Mouse (Mus musculus) embryonic facial prominence, embryonic 14.5 days (tissue): ENCODE measurements around the gene Iqgap1. TPM values are rescaled to one million over a fixed set of nuclear protein-coding genes. Genes with fewer than 3 reads are reported as not detected.

ENCODE experiments used
- ATAC-seq: fragments of 200-750 bp; cut with Nextera tagmentation; 2 replicates; pipeline ENCODE4 v1.8.0; 2017; ENCODE audit warnings: low read depth, moderate number of reproducible peaks, moderate TSS enrichment
- DNase-seq: peaks from one replicate; pipeline ENCODE4 v3.0.0-alpha.2; 2015; ENCODE audit warnings: low spot score
- H3K27ac ChIP-seq: fragments of 300-500 bp; sonication (generic); replicated peaks from 2 replicates; pipeline ENCODE4 v1.5.1; 2014; ENCODE audit warnings: low read depth, mild to moderate bottlenecking, low read length, moderate library complexity
- H3K27me3 ChIP-seq: fragments of 300-500 bp; sonication (generic); replicated peaks from 2 replicates; pipeline ENCODE4 v1.6.1; 2014; ENCODE audit warnings: low read length; ENCODE audit not compliant: control insufficient read depth, insufficient read depth
- H3K36me3 ChIP-seq: fragments of 300-500 bp; sonication (generic); 2 replicates; pipeline ENCODE4 v1.6.1; 2014; ENCODE audit warnings: low read length, mixed read lengths; ENCODE audit not compliant: control insufficient read depth, insufficient read depth
- H3K4me1 ChIP-seq: fragments of 300-500 bp; sonication (generic); 2 replicates; pipeline ENCODE4 v1.6.1; 2014; ENCODE audit warnings: antibody characterized with exemption, low read length; ENCODE audit not compliant: control insufficient read depth, insufficient read depth
- H3K4me2 ChIP-seq: fragments of 300-500 bp; sonication (generic); 2 replicates; pipeline ENCODE4 v1.6.1; 2014; ENCODE audit warnings: low read depth, mild to moderate bottlenecking, low read length, moderate library complexity, mixed read lengths
- H3K4me3 ChIP-seq: fragments of 300-500 bp; sonication (generic); 2 replicates; pipeline ENCODE4 v1.5.1; 2014; ENCODE audit warnings: low read depth, mild to moderate bottlenecking, low read length
- H3K9ac ChIP-seq: fragments of 300-500 bp; sonication (generic); 2 replicates; pipeline ENCODE4 v1.6.1; 2014; ENCODE audit warnings: low read depth, mild to moderate bottlenecking, low read length, moderate library complexity, mixed read lengths
- H3K9me3 ChIP-seq: fragments of 300-500 bp; sonication (generic); 2 replicates; pipeline ENCODE4 v1.6.1; 2016; ENCODE audit warnings: low read length; ENCODE audit not compliant: control insufficient read depth
- WGBS: fragments of 180-500 bp; shearing (Covaris S2); extraction: QIAGEN DNeasy Blood & Tissue Kit; methylation state at CpG from one replicate; pipeline ENCODE4 v1.1.7; 2014; 5-methylcytosine and 5-hydroxymethylcytosine counted together
- polyA plus RNA-seq: library from polyadenylated mRNA; unstranded; fragments of >200 nt; fragmentation: Nextera tagmentation; extraction: Ambion mirVana; gene quantifications from 2 replicates; pipeline ENCODE4 v1.2.1, GENCODE M21; 2014

Iqgap1 gene
- polyA plus RNA-seq, 1 experiment from 2014 or later: 68.6 TPM

- no peaks in the 10 kb centered on the region for H3K4me1 ChIP-seq
- ATAC-seq: no peak
- H3K9ac ChIP-seq: no peak overlapping the region
- 61% methylated on average over 4 of the region's 4 CpGs for WGBS
- H3K27ac ChIP-seq: no peak overlapping the region
- no peak for DNase-seq
- H3K27me3 ChIP-seq: no peaks in the 10 kb centered on the region
- H3K4me2 ChIP-seq: no peak overlapping the region
- H3K36me3 ChIP-seq: no peaks in the 10 kb centered on the region
- no peak overlapping the region for H3K4me3 ChIP-seq
- no peaks in the 10 kb centered on the region for H3K9me3 ChIP-seq
These were observed 128.9 kb downstream of the Iqgap1 start for GRCm38 (mm10) chr7:80696903-80697302.

GRCm38 (mm10) chr7:80696334-80696733 lies 129.4 kb downstream of the Iqgap1 start:
- no peaks in the 10 kb centered on the region for H3K9me3 ChIP-seq

GRCm38 (mm10) chr7:80692472-80692871 lies 133.3 kb downstream of the Iqgap1 start:
- Histone ChIP-seq H3K27me3 (no peaks in the 10 kb centered on the region), H3K4me1 (peaks cover 9% of the 10 kb centered on the region), H3K27ac (no peak overlapping the region), H3K9ac (no peak overlapping the region), H3K4me2 (no peak overlapping the region), H3K4me3 (no peak overlapping the region), H3K36me3 (no peaks in the 10 kb centered on the region), H3K9me3 (no peaks in the 10 kb centered on the region)
- 90% methylated on average over 9 of the region's 9 CpGs for WGBS
- ATAC-seq (no peak), DNase-seq (no peak)

More at GRCm38 (mm10) chr7:80696334-80696733, 129.4 kb downstream of the Iqgap1 start:
- no peak for ATAC-seq
- Histone ChIP-seq H3K27me3 (no peaks in the 10 kb centered on the region), H3K4me2 (no peak overlapping the region), H3K4me3 (no peak overlapping the region), H3K9ac (no peak overlapping the region), H3K27ac (no peak overlapping the region), H3K36me3 (no peaks in the 10 kb centered on the region), H3K4me1 (no peaks in the 10 kb centered on the region)
- 40% methylated on average over 1 of the region's 1 CpGs for WGBS
- DNase-seq: no peak

GRCm38 (mm10) chr7:80691131-80691530 lies 134.6 kb downstream of the Iqgap1 start:
- DNase-seq (peak; percentile 12), ATAC-seq (no peak)
- Histone ChIP-seq H3K27ac (no peak overlapping the region), H3K36me3 (no peaks in the 10 kb centered on the region), H3K4me3 (no peak overlapping the region), H3K9me3 (no peaks in the 10 kb centered on the region), H3K4me2 (no peak overlapping the region), H3K4me1 (peaks cover 15% of the 10 kb centered on the region), H3K9ac (no peak overlapping the region), H3K27me3 (no peaks in the 10 kb centered on the region)
- WGBS: 55% methylated on average over 6 of the region's 6 CpGs

- 21% methylated on average over 10 of the region's 10 CpGs for WGBS
- H3K27ac ChIP-seq: peak overlapping the region; percentile 96
- H3K9ac ChIP-seq: peak overlapping the region; percentile 96
- H3K27me3 ChIP-seq: no peaks in the 10 kb centered on the region
- H3K4me3 ChIP-seq: peak overlapping the region; percentile 82
- no peaks in the 10 kb centered on the region for H3K9me3 ChIP-seq
- ATAC-seq (no peak), DNase-seq (no peak)
- H3K4me2 ChIP-seq: peak overlapping the region; percentile 67
- peaks cover 15% of the 10 kb centered on the region for H3K4me1 ChIP-seq
- H3K36me3 ChIP-seq: no peaks in the 10 kb centered on the region
These were observed 136.6 kb downstream of the Iqgap1 start for GRCm38 (mm10) chr7:80689221-80689591.

- Histone ChIP-seq H3K4me1 (peaks cover 15% of the 10 kb centered on the region), H3K27me3 (no peaks in the 10 kb centered on the region), H3K4me3 (peak within 1 kb of the TSS; percentile 82), H3K27ac (peak within 1 kb of the TSS; percentile 96), H3K9ac (peak within 1 kb of the TSS; percentile 96), H3K36me3 (no peaks in the 10 kb centered on the region), H3K9me3 (no peaks in the 10 kb centered on the region), H3K4me2 (peak within 1 kb of the TSS; percentile 67)
- WGBS: 0% methylated on average over 22 of the region's 83 CpGs
- DNase-seq: peak; percentile 73
- ATAC-seq: peak; percentile 92
These were observed 137.1 kb downstream of the Iqgap1 start, which contains the start of gene Crtc3 for GRCm38 (mm10) chr7:80688556-80689220. Gene Crtc3 (minus strand): TSS chr7:80688877.

GRCm38 (mm10) chr7:80687721-80688555 lies 137.8 kb downstream of the Iqgap1 start:
- peak; percentile 48 for ATAC-seq
- WGBS: 2% methylated on average over 26 of the region's 69 CpGs

GRCm38 (mm10) chr7:80685639-80686038 lies 140.1 kb downstream of the Iqgap1 start:
- 81% methylated on average over 5 of the region's 5 CpGs for WGBS
- Histone ChIP-seq H3K9ac (no peak overlapping the region), H3K27ac (no peak overlapping the region), H3K4me3 (no peak overlapping the region), H3K36me3 (no peaks in the 10 kb centered on the region), H3K4me1 (peaks cover 18% of the 10 kb centered on the region), H3K27me3 (no peaks in the 10 kb centered on the region), H3K4me2 (no peak overlapping the region), H3K9me3 (no peaks in the 10 kb centered on the region)
- DNase-seq: no peak
- ATAC-seq: no peak

More at GRCm38 (mm10) chr7:80687721-80688555, 137.8 kb downstream of the Iqgap1 start:
- Histone ChIP-seq H3K4me1 (peaks cover 15% of the 10 kb centered on the region), H3K9me3 (no peaks in the 10 kb centered on the region), H3K4me2 (peak overlapping the region; percentile 67), H3K36me3 (no peaks in the 10 kb centered on the region), H3K27ac (peak overlapping the region; percentile 96), H3K27me3 (no peaks in the 10 kb centered on the region), H3K4me3 (peak overlapping the region; percentile 82), H3K9ac (peak overlapping the region; percentile 96)
- peak; percentile 78 for DNase-seq
